Mouse (Mus musculus): ENCODE data around the gene Hpd. TPM values are rescaled to one million over a fixed set of nuclear protein-coding genes. Genes with fewer than 3 reads are reported as not detected.

Hpd gene
- total RNA-seq, 2 experiments from 2014 or later, result not detected

DNA sequence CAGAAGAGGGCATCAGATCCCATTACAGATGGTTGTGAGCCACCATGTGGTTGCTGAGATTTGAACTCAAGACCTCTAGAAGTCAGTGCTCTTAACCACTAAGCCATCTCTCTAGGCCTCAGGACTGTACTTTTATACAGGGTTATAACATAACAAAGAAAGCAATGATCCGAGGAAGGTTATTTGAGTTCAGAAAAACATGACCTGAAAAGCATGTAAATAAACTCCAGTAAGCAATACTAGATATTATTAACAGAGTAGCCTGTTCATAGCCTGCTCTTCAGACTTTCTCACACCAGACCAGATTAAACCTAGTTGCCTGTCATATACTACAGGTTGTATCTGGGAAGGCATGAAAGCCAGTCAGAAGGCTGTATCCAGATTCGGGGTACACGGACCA lies 4.8 kb upstream of the Hpd start:
- no peak for DNase-seq (ENCODE audit: low spot score in 2 of 2)

DNA sequence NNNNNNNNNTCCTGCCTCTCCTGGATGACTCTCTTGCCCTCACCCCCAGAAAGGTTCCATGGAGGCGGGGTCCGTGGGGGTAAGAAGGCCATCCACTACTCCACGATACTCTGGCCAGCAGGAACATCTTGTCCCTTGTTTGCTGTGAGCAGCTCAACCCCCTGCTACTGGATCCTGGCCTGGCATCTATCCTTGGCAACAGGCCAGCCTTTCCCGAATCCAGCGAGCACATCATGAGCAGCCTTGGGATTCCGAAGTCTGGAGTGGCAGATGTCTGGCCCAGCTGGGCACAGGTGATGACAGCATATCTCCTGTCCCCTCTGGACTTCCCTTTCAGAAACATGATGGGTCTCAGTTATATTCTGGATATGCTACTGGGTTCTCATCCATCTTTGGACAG lies 3.4 kb upstream of the Hpd start:
- DNase-seq (ENCODE audit: low spot score in 2 of 2), result no peak

DNA sequence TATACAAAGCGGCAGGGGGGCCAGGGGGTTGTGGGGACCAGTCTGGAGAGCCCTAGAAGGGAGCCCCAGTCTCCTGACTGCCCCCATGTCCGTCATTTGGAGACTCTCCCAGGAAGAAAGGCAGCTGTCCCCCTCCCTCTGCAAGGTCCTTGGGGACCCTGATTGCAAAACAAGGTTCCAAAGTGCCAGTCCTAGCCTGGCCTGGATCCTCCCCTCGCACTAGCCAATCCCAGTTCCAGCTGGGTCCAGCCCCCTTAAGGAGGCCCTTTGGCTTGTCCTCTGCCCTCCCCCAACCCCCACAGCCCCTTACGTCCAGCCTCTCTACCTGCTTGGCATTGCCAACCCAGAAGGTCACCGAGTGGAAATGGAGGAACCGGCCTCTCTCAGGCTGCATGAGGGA lies 991 bp downstream of the Hpd start:
- DNase-seq (ENCODE audit: low spot score in 2 of 2), result no peak

- no peak for DNase-seq (ENCODE audit: low spot score in 2 of 2)
Observed at GRCm38 (mm10) chr5:123180390-123180789, 2.1 kb downstream of the Hpd start.

DNA sequence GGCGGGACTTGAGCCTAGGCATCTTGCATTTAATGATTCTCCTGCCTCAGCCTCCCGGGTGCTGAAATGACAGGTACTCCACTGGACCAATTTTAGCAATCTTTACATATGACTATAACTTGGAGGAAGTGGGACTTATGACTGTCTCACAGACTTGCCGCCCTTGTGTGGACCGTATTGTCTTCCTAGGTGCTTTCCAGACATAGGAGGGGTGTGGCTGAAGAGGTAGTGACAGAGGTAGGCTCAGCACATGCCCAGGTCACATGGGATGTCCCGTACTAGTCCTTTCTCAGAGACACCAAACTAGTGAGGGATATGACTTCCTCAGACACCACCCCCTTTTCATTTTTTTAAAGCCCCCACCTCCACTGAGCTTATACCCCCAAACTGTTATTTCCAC lies 3.7 kb downstream of the Hpd start:
- DNase-seq (ENCODE audit: low spot score in 2 of 2), result no peak

GRCm38 (mm10) chr5:123171646-123172350 lies 10.7 kb downstream of the Hpd start:
- peak in 1 of 2 experiments; percentile 80 for DNase-seq (ENCODE audit: low spot score in 2 of 2)

- no peak for DNase-seq (ENCODE audit: low spot score in 2 of 2)
Observed at GRCm38 (mm10) chr5:123170365-123170764, 12.2 kb downstream of the Hpd start.

DNA sequence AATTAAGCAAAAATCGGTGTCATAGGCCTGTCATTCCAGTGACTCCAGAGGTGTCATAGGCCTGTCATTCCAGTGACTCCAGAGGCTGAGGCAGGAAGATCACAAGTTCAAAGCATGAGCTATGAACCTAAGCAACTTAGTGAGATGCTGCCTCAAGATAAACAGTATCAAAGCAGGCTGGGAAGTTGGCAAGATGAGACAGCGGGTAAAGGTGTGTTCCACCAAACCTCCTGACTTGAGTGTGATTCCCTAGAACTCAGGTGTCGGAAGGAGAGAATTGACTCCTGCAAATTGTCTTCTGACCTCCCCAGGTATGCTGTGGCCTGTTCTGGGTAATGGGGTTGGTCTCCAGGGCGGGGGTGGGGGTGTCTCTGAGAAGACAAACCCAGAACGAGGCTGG lies 13.2 kb downstream of the Hpd start, which contains the start of gene Psmd9:
TSS of gene Psmd9 (plus strand) at position 130 of the 400 bp plus-strand sequence.
- no peak for DNase-seq (ENCODE audit: low spot score in 2 of 2)

GRCm38 (mm10) chr5:123167591-123167990 lies 14.9 kb downstream of the Hpd start:
- DNase-seq (ENCODE audit: low spot score in 2 of 2), result no peak

DNA sequence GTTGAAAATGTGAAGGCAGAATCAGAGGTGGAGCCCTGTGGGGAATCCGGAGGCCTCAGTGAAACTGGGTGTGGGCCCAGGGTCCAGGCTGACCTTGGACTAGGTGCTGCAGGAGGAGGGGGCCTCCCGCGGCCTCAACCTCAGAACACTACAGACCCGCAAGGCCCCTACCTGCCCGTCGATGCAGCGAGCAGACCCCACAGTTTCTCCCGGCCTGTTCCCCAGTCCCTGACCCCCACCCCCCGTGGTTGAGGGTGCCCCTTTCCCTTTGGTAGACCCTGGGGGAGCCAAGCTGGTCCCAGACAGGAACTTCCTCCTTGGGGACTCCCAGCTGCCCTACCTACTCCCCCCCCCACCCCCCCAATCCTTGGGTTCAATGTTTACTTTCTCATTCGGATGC lies 16.1 kb downstream of the Hpd start:
- DNase-seq (ENCODE audit: low spot score in 2 of 2), result no peak

- DNase-seq (ENCODE audit: low spot score in 2 of 2), result no peak
Observed at GRCm38 (mm10) chr5:123162942-123163341, 19.6 kb downstream of the Hpd start.

- no peak for DNase-seq (ENCODE audit: low spot score in 2 of 2)
Observed at GRCm38 (mm10) chr5:123160341-123160740, 22.2 kb downstream of the Hpd start.

DNA sequence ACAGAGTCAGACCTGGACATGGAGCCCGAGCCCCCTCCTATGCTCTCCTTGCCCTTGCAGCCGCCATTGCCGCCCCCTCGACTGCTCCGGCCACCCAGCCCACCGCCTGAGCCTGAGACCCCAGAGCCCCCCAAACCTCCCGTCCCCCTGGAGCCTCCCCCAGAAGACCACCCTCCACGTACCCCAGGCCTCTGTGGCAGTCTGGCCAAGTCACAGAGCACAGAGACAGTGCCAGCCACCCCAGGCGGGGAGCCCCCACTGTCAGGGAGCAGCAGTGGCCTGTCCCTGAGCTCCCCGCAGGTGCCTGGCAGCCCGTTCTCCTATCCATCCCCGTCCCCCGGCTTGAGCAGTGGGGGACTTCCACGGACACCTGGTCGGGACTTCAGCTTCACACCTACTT lies 22.7 kb downstream of the Hpd start:
- DNase-seq (ENCODE audit: low spot score in 2 of 2), result no peak

GRCm38 (mm10) chr5:123159446-123159845 lies 23.1 kb downstream of the Hpd start:
- no peak for DNase-seq (ENCODE audit: low spot score in 2 of 2)

DNA sequence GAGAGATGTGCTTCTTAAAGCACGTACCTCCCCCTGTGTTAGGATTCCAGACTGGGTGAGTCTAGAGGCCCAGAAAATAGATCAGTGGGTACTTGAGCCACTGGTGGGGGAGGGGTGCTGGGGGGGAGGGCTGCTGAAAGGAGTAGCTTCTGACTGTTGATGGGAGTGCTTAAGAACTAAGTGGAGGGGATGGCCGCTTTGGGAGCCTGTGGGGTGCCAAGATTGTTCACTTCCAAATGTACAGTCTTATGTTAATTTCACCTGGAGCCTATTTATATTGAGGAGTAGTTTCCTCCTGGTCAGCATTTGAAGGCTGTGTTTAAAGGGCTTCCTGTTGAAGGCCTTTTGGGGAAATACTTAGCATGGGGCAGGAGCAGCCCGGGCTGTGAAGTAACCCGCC lies 24.6 kb downstream of the Hpd start:
- no peak for DNase-seq (ENCODE audit: low spot score in 2 of 2)

DNA sequence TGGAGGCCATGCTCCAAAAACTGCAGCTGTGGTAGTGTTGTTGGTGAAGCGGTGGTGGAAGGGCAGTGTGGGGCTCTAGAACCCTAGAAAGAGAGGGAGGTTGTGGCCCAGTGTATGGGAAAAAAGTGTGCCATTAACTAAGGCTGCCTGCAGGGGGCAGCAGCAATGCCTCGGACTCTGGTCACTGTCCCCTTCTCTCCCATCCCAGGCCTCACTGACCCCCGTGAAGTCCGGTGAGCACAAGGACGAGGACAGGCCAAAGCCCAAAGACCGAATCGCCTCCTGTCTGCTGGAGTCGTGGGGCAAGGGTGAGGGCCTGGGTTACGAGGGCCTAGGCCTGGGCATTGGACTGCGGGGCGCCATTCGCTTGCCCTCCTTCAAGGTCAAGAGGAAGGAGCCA lies 25.8 kb downstream of the Hpd start:
- DNase-seq (ENCODE audit: low spot score in 2 of 2), result no peak

DNA sequence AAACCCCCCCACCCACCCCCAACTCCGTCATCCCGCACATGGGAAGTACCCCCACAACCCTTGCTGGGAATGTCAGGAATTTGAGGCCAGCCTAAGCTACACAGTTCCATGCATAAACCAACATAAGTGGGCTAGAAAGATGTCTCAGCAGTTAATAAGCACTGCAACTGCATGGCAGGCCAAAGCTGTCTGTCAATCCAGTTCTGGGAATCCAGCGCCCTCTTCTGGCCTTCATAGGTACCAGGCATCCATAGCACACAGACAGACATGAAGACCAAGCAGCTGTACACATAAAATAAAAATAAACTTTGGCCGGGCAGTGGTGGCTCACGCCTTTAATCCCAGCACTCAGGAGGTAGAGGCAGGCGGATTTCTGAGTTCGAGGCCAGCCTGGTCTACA lies 27.1 kb downstream of the Hpd start:
- peak in 1 of 2 experiments; percentile 85 for DNase-seq (ENCODE audit: low spot score in 2 of 2)

DNA sequence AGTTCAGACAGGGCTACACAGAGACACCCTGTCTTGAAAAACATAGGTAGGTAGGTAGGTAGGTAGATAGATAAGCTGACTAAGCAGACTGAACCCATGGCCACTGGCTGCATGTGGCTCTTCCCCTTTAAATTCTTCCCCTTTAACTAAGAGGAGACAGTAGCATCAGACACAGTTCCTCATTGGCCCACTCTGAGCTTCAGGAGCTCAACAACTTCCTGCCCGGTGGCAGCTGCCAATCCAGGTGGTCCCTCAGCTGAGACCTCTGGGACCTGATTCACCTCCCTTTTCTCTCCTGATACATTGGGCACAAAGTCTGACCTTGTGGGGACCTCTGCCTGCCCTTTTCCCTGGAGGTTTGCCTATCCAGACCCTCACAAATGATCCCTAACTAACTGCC lies 29.6 kb downstream of the Hpd start:
- no peak for DNase-seq (ENCODE audit: low spot score in 2 of 2)

- DNase-seq (ENCODE audit: low spot score in 2 of 2), result no peak
Observed at GRCm38 (mm10) chr5:123151707-123152362, 30.7 kb downstream of the Hpd start.

DNA sequence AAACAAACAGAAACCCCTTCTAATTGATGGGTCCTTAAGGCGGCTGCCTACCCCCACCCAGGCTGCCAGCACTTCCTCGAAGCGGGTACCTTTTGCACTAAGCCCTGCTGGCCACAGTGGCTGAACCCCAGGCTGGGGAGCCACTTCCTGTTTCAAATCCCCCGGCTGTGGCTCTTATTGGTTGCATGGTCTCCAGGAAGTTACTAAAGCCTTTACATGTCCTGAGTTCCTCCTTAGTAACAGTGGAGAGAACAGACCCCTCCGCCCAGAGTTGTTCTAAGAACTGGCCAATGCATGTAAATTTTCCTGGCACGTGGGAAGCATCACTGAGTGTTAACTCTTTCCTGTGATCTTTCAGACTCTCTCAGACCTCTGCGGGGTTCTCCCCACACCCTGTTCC lies 31.4 kb downstream of the Hpd start:
- DNase-seq (ENCODE audit: low spot score in 2 of 2), result no peak

- no peak for DNase-seq (ENCODE audit: low spot score in 2 of 2)
Observed at GRCm38 (mm10) chr5:123150641-123151040, 31.9 kb downstream of the Hpd start.

DNA sequence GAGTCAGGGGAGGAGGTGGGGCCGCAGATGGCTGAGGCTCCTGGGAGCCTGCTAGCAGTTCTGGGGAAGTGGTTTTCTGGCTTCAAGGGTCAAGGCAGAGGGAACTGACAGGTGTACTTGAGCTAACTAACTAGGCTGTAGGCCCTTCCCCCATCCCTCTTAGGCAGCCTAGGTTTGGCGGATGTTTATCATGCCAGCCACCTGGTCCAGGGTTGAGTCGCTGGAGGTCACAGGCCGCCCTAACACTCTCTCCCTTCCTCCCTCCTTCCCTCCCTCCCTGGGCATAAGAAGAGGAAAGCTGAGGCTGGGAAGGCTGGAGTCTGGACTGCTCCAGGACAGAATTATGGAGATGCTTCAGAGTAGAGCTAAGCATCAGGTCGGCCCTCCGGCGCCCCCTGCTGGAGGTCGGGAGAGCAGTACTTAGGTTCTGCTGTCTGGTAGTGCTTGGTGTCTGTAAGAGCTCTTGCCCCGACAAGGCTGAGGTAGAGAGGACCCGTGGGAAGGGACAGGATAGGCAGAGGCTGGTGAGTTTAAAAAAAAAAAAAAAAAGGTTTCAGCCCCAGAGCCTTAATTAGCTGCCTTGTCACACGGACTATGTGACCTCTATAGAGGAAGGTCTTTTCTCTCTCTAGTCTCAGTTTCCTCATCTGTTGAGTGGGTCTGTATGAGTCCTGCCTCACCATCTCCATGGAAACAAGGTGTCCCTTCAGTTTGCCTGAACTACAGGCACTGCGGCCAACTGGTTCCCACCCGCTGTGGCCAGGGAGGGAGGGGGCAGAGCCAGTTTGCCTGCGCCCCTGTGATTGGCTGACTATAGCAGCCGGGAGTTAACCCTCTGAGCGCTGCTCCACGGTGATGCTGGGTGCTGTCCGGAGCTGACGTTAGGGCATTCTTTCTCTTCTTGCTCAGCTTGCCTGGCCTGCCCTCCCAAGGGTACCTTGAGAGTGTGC lies 32.8 kb downstream of the Hpd start:
- peak; percentile 80 to 96 for DNase-seq (ENCODE audit: low spot score in 2 of 2)
